Mouse (Mus musculus) liver, postnatal 0 days (tissue): ENCODE measurements around the gene Lrriq1. TPM values are rescaled to one million over a fixed set of nuclear protein-coding genes. Genes with fewer than 3 reads are reported as not detected.

Source experiments
- ATAC-seq: fragments of 200-750 bp; cut with Nextera tagmentation; 2 replicates; pipeline ENCODE4 v1.8.0; 2017; ENCODE audit warnings: mild to moderate bottlenecking, moderate library complexity
- DNase-seq: peaks from one replicate; pipeline ENCODE4 v3.0.0-alpha.2; 2016
- H3K27ac ChIP-seq: fragments of 300-500 bp; sonication (generic); 2 replicates; pipeline ENCODE4 v1.5.1; 2014; ENCODE audit warnings: antibody characterized with exemption, moderate library complexity, mild to moderate bottlenecking, low read depth
- H3K27me3 ChIP-seq: fragments of 300-500 bp; sonication (generic); 2 replicates; pipeline ENCODE4 v1.6.1; 2014; ENCODE audit warnings: low read length, control low read depth, mixed read lengths; ENCODE audit not compliant: insufficient read depth
- H3K36me3 ChIP-seq: fragments of 300-500 bp; sonication (generic); replicated peaks from 2 replicates; pipeline ENCODE4 v1.6.1; 2014; ENCODE audit warnings: mild to moderate bottlenecking, control low read depth, low read length, moderate library complexity, mixed read lengths; ENCODE audit not compliant: insufficient read depth
- H3K4me1 ChIP-seq: fragments of 300-500 bp; sonication (generic); 2 replicates; pipeline ENCODE4 v1.6.1; 2014; ENCODE audit warnings: antibody characterized with exemption, mild to moderate bottlenecking, control low read depth; ENCODE audit not compliant: insufficient read depth
- H3K4me2 ChIP-seq: fragments of 300-500 bp; sonication (generic); 2 replicates; pipeline ENCODE4 v1.6.1; 2014; ENCODE audit warnings: low read depth, mild to moderate bottlenecking, low read length, moderate library complexity, mixed read lengths
- H3K4me3 ChIP-seq: fragments of 300-500 bp; sonication (generic); 2 replicates; pipeline ENCODE4 v1.5.1; 2014; ENCODE audit warnings: low read depth, low read length
- H3K9ac ChIP-seq: fragments of 300-500 bp; sonication (generic); replicated peaks from 2 replicates; pipeline ENCODE4 v1.6.1; 2014; ENCODE audit warnings: mild to moderate bottlenecking, moderate library complexity
- H3K9me3 ChIP-seq: fragments of 300-500 bp; sonication (generic); 2 replicates; pipeline ENCODE4 v1.6.1; 2016; ENCODE audit warnings: mild to moderate bottlenecking, control low read depth, low read length, mixed read lengths
- CTCF ChIP-seq: sonication (generic); IDR thresholded peaks from 2 replicates; pipeline ENCODE4 v1.5.1; 2016; ENCODE audit warnings: antibody characterized with exemption, low read depth
- EP300 ChIP-seq: IDR thresholded peaks from 2 replicates; pipeline ENCODE4 v1.6.1; 2016; ENCODE audit warnings: antibody characterized with exemption, low read depth, mild to moderate bottlenecking
- WGBS: fragments of 180-500 bp; shearing (Covaris S2); extraction: QIAGEN DNeasy Blood & Tissue Kit; methylation state at CpG from one replicate; pipeline ENCODE4 v1.1.7; 2014; ENCODE audit not compliant: insufficient replicate concordance; 5-methylcytosine and 5-hydroxymethylcytosine counted together
- polyA plus RNA-seq: library from polyadenylated mRNA; unstranded; fragments of >200 nt; fragmentation: Nextera tagmentation; extraction: Ambion mirVana; gene quantifications from 2 replicates; pipeline ENCODE4 v1.2.1, GENCODE M21; 2015

Lrriq1 gene
- polyA plus RNA-seq, 1 experiment from 2014 or later: not detected

GRCm38 (mm10) chr10:103030931-103031330, 205.2 kb downstream of the Lrriq1 start:
- ATAC-seq: no peak

GRCm38 (mm10) chr10:103029730-103030490, 206.2 kb downstream of the Lrriq1 start, which contains the start of gene Alx1:
Gene Alx1, minus strand, starts transcription at chr10:103030215.
- H3K4me3 ChIP-seq: no peak within 1 kb of the TSS
- DNase-seq: no peak
- no peak within 1 kb of the TSS for H3K27ac ChIP-seq
- H3K9ac ChIP-seq: no peak within 1 kb of the TSS
- peaks cover 82% of the 10 kb centered on the region for H3K27me3 ChIP-seq
- H3K4me1 ChIP-seq: peaks cover 2% of the 10 kb centered on the region; the same call in 1 of the 2 replicates
- no peaks in the 10 kb centered on the region for H3K9me3 ChIP-seq
- no peak for ATAC-seq
- TF ChIP-seq EP300: no peak
- no peaks in the 10 kb centered on the region for H3K36me3 ChIP-seq
- no peak within 1 kb of the TSS for H3K4me2 ChIP-seq
- 3% methylated on average over 32 of the region's 32 CpGs for WGBS

More at GRCm38 (mm10) chr10:103030931-103031330, 205.2 kb downstream of the Lrriq1 start:
- Histone ChIP-seq H3K27me3 (peaks cover 85% of the 10 kb centered on the region), H3K4me2 (no peak overlapping the region), H3K4me3 (no peak overlapping the region), H3K4me1 (peaks cover 2% of the 10 kb centered on the region; the same call in 1 of the 2 replicates), H3K27ac (no peak overlapping the region), H3K36me3 (no peaks in the 10 kb centered on the region), H3K9me3 (no peaks in the 10 kb centered on the region), H3K9ac (no peak overlapping the region)
- DNase-seq: no peak
- WGBS: 5% methylated on average over 11 of the region's 11 CpGs
- TF ChIP-seq CTCF (no peak), EP300 (no peak)

GRCm38 (mm10) chr10:103029132-103029729, 206.9 kb downstream of the Lrriq1 start:
- H3K27ac ChIP-seq: no peak overlapping the region
- no peaks in the 10 kb centered on the region for H3K36me3 ChIP-seq
- 4% methylated on average over 23 of the region's 23 CpGs for WGBS
- H3K9ac ChIP-seq: no peak overlapping the region
- no peak for DNase-seq
- H3K9me3 ChIP-seq: no peaks in the 10 kb centered on the region
- peak overlapping the region; percentile 55; the same call in 1 of the 2 replicates for H3K4me2 ChIP-seq
- H3K4me3 ChIP-seq: no peak overlapping the region
- no peak for TF ChIP-seq EP300
- TF ChIP-seq CTCF: no peak
- peaks cover 76% of the 10 kb centered on the region for H3K27me3 ChIP-seq
- peaks cover 2% of the 10 kb centered on the region; the same call in 1 of the 2 replicates for H3K4me1 ChIP-seq
- ATAC-seq: no peak

GRCm38 (mm10) chr10:103028253-103029131, 207.6 kb downstream of the Lrriq1 start:
- H3K4me3 ChIP-seq: peak overlapping the region; percentile 31
- ATAC-seq: peak; percentile 33; the same call in 1 of the 2 replicates
- H3K27ac ChIP-seq: no peak overlapping the region
- no peaks in the 10 kb centered on the region for H3K36me3 ChIP-seq
- H3K9ac ChIP-seq: no peak overlapping the region
- H3K4me1 ChIP-seq: peaks cover 2% of the 10 kb centered on the region; the same call in 1 of the 2 replicates
- H3K9me3 ChIP-seq: no peaks in the 10 kb centered on the region
- peaks cover 79% of the 10 kb centered on the region for H3K27me3 ChIP-seq
- DNase-seq: no peak
- peak overlapping the region; percentile 55 for H3K4me2 ChIP-seq
- WGBS: 2% methylated on average over 50 of the region's 50 CpGs
- no peak for TF ChIP-seq EP300
- TF ChIP-seq CTCF: no peak

GRCm38 (mm10) chr10:103027931-103028252, 208.2 kb downstream of the Lrriq1 start:
- Histone ChIP-seq H3K4me1 (peaks cover 2% of the 10 kb centered on the region; the same call in 1 of the 2 replicates), H3K4me2 (peak overlapping the region; percentile 55; the same call in 1 of the 2 replicates), H3K27me3 (peaks cover 75% of the 10 kb centered on the region), H3K27ac (no peak overlapping the region), H3K9ac (no peak overlapping the region), H3K9me3 (no peaks in the 10 kb centered on the region), H3K36me3 (no peaks in the 10 kb centered on the region), H3K4me3 (peak overlapping the region; percentile 31)
- ATAC-seq (0 out of 2 replicates have a peak, but pooled peaks have one; percentile 15), DNase-seq (no peak)
- no peak for TF ChIP-seq CTCF
- no peak for TF ChIP-seq EP300
- WGBS: 3% methylated on average over 15 of the region's 15 CpGs
